Mouse (Mus musculus) thymus, postnatal 10 days (tissue): ENCODE data around the gene Ak3.
"Not testable (repeated sequence)": the region's sequence is repeated elsewhere in the genome, so short reads cannot be mapped to it uniquely, and the experiment has no call there.

Source experiments
- DNase-seq, 2 experiments: peaks; one replicate each; pipeline ENCODE4 v3.0.0; 2021; ENCODE audit warnings: low spot score in 2 of 2

The Ak3 gene

GRCm38 (mm10) chr19:29044353-29044768 lies 3.4 kb downstream of the Ak3 start:
- DNase-seq: no peak

DNA sequence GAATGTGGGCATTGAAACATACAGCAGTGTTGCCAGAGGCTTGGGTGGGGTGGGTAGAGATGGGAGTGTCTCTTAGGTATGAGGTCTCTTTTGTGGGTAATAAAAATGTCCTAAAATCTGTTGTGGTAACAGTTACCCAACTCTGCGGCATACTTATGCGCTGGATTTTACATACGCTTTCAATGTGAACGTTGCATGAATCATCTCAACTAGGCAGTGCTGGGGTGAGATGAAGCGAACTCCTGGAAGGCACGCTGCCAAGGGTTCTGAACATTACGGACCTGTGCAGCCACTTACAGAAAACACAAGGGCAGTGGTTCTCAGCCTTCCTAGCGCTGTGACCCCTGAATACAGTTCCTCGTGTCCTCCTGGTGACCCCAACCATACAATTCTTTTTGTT lies 5.1 kb downstream of the Ak3 start:
- DNase-seq: no peak

DNA sequence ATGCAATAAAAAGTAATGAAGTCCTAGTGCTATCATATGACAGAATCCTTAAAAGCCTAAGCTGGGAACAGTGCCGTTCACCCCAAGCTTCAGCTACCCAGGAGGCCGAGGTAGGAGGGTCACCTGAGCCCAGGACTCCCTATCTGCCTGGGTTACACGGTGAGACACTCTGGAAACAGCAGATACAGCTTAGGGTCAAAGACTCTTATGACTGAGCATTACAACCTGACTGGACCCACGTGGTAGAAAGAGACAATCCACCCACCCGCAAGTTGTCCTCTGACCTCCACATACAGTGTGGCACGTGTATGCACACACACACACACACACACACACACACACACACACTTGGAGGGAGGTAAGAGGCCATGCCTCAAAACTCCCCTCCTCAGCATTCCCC lies 5.6 kb downstream of the Ak3 start:
- no peak for DNase-seq

DNA sequence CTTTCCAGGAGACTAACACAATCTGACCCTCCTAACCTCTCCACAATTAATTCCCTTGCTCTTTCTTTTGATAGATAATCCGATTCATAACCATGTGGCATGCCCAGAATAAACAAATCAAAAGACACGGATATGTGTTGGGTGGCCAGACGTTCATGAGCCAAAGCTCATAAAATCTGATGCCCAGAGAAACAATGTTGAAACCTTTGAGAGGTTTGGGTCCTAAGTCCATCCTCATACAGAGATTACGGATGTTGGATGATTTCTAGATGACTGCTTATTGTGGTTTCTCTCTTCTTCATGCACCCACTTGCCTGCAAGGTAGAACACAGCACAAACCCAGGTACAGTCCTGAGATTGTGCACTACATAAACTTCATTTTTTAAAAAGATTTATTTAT lies 7.6 kb downstream of the Ak3 start:
- no peak for DNase-seq

DNA sequence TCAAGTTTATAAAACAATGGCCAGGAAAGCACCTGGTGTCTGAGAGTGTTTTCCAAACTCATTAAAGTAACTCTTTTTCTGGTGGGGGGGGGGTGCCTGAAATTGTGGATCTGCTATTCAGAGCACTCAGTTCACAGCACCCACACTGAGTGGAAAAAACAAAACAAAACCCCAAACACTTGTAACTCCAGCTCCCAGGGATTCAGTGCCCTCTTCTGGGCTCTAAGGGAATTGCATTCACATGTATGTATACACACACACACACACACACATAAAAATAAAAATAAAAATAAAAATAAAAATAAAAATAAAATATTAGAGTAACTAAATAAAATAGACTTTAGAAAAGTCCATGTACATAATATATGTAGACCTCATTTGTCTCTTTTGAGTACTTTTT lies 8.4 kb downstream of the Ak3 start:
- no peak for DNase-seq

DNA sequence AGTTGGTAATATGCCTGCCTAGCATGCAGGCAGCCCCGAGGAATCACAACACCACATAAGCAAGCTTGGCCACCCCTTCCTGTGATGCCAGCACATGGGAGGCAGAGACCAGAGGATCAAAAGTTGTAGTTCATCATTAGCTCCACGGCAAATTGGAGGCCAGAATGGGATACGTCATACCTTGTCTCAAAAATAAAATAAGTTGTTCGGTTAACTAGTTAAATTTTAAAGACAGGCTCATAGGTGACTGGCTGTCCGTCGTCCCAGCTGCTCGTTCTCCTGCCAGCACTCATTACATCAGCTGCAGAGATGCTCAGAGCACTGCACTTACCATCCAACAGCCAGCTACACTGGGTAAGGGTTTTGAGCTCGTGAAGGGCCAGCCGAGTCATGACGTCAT lies 10.2 kb downstream of the Ak3 start:
- DNase-seq: no peak

DNA sequence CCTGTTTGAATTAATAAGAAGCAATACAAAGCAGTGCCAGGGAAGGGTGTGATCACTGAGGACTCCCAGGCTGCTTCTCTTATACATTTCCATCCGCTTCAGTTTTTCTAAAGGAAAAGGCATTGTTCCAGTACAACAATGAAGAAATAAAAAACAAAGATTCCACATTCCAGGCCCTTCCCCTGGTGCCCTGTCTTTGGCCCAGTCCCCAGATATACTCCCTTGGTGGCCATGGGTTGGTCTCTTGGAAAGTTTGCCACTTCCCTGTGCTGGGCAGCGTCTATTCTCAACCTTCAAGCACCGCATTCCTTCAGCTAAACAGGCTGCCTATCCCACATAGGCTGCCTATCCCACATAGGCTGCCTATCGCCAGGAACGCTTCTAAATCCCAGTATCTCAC lies 10.7 kb downstream of the Ak3 start:
- no peak for DNase-seq

- DNase-seq: no peak
These were observed 15.1 kb downstream of the Ak3 start for GRCm38 (mm10) chr19:29032662-29033061.

DNA sequence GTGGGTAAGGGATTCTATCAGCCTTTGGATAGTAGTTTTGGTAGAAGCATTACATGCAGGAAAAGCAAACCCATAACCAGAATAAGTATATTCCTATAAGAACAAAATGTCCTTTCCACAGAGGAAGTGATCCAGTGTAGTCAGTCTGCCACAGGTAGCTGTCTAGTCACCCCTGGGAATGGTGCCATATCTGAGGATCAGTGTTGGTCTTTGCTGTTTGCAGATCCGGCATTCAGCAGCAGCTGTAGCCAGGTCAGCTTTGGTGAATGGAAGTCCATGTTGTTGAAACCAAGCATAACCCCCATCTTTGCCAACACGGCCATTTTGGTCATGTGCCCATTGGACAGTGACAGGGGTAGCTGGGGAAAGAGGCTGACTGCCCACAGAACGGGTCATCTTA lies 16.0 kb downstream of the Ak3 start:
- DNase-seq: no peak

DNA sequence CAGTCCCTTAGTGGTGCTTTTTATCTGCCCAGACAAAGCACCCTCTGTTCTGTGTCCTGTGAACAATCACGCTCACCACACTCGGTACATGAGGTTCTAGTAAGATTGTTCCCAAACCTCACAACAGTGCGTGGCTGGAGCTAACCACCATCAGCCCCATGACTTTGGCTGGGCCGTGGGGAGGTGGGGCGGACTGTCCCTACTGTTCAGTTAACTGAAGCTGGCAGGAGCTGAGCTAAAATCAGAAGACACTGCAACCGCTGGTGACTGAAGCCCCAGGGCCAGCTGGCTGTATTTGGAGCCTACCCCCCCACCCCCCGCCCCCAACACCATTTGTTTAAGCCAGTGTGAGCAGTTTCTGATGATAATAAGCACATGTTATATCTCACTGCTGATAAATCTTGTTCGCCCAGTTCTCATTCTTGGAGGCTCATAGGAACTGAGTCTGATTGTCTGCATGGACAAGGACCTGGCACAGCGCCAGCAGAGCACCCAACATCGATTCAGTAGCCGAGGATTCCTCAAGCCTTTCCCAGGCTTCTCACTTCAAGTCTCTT lies 23.3 kb downstream of the Ak3 start:
- no peak for DNase-seq

DNA sequence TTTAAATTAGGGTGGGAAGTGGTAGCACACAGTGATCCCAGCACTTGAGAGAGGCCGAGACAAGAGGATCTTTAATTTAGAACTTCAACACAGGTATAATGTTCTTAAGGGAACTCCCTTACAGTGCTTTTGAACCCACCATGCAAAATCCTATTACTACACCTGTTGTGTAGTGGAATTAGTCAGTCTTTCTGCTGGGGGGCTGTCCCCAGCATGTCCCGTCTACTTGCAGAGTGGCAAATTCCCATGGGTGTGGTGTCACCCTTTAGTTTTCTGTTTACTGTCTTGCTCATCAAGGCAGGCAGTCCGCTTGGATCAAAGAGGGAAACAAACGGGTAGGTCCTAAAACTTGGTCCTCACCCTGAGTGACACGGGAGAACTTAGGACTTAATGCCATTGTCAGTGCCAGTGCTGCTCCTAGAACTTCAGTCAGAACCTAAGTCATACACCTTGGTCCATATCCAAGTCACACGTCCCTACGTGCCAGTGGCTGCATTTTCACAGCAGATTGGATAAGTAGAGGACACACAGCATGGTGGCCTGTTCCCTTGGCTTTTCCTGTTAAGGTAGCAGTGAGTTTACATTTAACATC lies 25.9 kb downstream of the Ak3 start:
- DNase-seq: no peak

- no peak for DNase-seq
These were observed 28.1 kb downstream of the Ak3 start for GRCm38 (mm10) chr19:29019647-29020046.

DNA sequence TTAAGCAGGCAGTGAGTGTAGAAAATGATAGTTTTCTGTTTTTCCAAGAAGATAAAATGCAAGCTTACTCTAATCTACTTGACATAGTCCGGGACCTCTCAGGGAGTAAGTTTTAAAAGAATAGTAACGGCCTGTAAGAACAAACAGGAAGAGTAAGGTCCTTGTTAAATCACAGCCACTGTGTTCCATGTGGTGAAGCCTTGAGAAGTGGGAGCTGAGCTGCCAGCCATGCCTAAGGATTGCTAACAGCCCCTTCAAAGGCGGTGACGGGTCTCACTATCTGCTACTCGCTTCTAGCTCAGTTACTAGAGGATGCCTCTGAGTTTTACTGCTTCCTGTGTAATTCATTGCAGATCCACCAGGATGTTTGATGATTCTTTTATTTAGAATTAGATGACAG lies 31.0 kb downstream of the Ak3 start:
- no peak for DNase-seq

GRCm38 (mm10) chr19:29016204-29016765 lies 31.5 kb downstream of the Ak3 start:
- no peak for DNase-seq

- DNase-seq: no peak
These were observed 32.2 kb downstream of the Ak3 start for GRCm38 (mm10) chr19:29015410-29016203.

GRCm38 (mm10) chr19:29014466-29015055 lies 33.2 kb downstream of the Ak3 start:
- DNase-seq: no peak

- DNase-seq: no peak
These were observed 36.3 kb downstream of the Ak3 start for GRCm38 (mm10) chr19:29011355-29011990.

- DNase-seq: no peak
These were observed 38.7 kb downstream of the Ak3 start for GRCm38 (mm10) chr19:29009046-29009445.

- no peak for DNase-seq
These were observed 39.6 kb downstream of the Ak3 start for GRCm38 (mm10) chr19:29008069-29008706.

- not testable (repeated sequence) for DNase-seq
These were observed 47.4 kb downstream of the Ak3 start for GRCm38 (mm10) chr19:29000321-29000720.

DNA sequence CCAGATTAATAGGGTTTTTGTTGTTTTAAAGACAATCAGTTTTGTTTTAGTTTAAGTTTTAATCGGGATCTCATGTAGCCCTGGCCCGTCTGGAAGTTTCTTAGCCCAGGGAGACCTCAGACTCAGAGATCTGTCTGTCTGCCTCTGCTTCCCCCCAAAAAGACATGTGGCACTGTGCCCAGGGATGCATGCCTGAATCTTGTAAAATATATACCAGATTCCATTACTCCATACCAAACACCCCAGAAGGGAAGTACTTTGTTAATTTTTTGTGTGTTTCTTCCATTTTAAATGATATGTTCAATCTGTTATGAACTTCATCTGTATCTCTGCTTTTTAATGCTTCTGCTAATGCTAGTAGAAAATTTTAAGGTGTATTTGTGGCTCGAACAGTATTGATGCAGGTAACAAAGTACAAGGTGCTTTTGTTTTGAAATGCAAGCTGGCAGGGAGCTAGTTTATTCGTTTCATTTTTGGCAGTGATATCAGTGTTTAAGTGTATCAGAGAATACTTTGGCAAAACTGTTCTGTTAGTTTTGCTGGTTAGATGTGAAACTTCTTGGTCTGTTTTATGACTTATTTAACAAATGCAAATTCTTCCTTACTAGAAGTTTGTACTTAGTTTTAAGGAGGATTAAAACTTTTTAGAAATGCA lies 49.7 kb downstream of the Ak3 start:
- no peak for DNase-seq
